Mouse (Mus musculus) spleen, adult 18-20 months (tissue): Measurements from ENCODE around the gene Tcp11l1.

Experiments used
- DNase-seq, 2 experiments: peaks; one replicate each; pipeline ENCODE4 v3.0.0; 2022; ENCODE audit warnings: mixed read lengths in 2 of 2

Gene Tcp11l1

GRCm38 (mm10) chr2:104710670-104711370, 1.1 kb downstream of the Tcp11l1 start:
- DNase-seq = no peak

DNA sequence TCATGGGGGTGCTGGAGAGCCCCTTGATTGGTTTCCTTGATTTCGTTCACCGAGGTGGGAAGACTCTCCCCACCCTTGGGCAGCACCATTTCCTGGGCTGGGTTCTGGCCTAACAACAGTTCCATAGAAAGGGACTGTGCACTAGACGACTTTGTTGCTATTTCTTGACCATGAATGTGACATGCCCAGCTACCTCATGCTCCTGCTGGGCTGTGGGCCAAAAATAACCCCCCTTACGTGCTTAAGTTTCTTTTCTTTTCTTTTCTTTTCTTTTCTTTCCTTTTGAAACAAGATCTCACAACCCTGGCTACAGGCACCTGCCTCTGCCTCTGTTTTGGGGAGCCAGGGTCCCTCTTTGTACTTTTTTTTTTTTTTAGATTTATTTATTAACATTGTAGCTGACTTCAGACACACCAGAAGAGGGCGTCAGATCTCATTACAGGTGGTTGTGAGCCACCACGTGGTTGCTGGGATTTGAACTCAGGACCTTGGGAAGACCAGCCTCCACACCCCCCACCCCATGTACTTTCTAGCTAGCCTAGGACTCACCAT, 2.1 kb downstream of the Tcp11l1 start:
- no peak for DNase-seq

DNA sequence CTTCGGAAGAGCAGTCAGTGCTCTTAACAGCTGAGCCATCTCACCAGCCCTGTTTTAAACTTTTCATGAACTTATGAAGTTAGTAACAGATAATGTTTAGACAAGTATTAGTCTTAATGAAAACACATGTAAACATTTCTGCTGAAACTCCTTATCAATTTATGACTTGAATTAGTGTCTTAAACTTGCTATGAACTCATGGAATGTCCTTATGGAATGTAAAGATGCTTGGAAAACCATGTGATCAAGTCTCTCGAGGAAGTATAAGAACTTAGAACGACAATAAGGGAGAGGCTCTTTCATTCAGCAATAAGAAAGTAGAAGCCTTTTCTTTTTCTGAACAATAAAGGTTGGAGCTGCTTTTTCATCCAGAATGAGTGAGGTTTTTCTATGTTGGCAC, 7.6 kb downstream of the Tcp11l1 start:
- DNase-seq = no peak

DNA sequence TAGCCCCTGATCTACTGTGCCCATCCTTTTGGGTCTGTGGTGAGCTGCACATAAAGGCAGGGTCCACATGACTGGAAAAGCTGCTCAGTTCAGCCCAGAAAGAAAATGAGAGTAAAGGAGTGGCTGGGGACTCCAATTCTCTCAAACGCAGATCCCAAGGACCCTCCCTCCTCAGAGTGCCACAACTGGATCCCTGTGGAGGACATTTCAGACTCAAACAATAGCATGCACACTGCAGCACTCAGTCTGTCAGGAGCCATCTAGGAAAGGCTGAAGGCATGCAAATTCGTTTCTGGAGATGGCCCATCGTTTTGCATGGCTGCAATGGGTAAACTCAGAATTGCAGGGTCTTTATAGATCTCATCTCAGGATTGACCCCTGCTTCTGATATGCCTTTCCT, 8.8 kb downstream of the Tcp11l1 start:
- no peak for DNase-seq

GRCm38 (mm10) chr2:104699659-104700058, 12.3 kb downstream of the Tcp11l1 start:
- no peak for DNase-seq

- no peak for DNase-seq
Observed at GRCm38 (mm10) chr2:104692551-104692950, 19.4 kb downstream of the Tcp11l1 start.

- no peak for DNase-seq
Observed at GRCm38 (mm10) chr2:104690720-104691119, 21.2 kb downstream of the Tcp11l1 start.

- no peak for DNase-seq
Observed at GRCm38 (mm10) chr2:104688724-104689123, 23.2 kb downstream of the Tcp11l1 start.

- no peak for DNase-seq
Observed at GRCm38 (mm10) chr2:104688321-104688720, 23.6 kb downstream of the Tcp11l1 start.

DNA sequence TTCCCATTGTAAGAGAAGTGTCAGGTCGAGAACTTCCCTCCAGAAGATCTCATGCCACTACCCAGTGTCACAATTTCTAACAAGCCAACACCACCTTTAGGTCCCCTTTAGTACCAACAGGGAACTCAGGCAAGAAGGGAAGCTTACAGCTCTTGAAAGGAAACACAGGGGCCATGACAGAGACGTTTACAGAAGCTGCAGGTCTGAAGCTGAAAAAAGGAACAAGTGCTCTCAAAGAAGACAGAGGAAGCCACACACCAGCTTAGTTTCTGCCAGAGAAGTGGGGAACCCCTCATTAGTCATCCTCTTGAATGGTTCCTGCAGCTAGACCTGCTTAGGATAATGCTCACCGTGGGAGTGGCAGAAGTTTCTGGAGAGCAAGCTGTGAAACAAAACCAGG, 24.7 kb downstream of the Tcp11l1 start:
- DNase-seq = no peak

DNA sequence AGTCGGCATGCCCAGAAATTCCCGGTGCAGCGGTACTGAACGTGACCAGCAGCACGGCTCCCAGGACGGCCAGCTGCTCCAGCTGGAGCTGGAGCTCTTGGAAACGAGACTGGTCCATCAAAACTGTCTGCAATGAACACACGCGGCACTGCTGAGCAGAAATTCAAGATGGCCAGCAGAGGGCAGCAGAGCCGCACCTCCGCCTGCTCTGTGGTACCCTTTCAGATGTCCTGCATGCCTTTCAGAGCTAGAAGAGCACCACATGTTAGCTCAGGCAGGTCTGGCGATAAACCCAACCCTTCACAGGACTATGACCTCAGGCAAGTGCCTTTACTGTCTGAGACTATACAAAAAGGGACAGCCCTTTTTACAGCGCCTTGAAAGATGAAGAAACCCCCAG, 26.6 kb downstream of the Tcp11l1 start:
- DNase-seq = peak; percentile 35 to 71

DNA sequence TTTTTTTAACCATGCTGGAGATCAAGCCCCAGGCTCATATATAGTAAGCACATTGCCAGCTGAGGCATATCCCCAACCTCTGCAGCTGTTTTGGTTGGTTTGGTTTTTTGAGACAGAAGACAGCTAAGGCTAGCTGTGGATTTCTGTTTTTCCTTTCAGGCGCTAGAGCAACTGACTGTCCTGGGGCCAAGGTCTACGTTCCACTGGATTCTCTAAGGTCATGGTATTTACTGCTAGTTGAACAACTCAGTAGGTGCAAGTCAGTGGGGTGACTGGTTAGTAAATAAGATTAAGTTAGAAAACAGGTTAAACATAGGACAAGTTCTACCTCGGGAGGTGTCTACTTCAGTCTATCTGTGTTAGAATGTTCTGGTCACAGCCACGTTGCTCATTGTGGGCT, 27.2 kb downstream of the Tcp11l1 start:
- DNase-seq = no peak

DNA sequence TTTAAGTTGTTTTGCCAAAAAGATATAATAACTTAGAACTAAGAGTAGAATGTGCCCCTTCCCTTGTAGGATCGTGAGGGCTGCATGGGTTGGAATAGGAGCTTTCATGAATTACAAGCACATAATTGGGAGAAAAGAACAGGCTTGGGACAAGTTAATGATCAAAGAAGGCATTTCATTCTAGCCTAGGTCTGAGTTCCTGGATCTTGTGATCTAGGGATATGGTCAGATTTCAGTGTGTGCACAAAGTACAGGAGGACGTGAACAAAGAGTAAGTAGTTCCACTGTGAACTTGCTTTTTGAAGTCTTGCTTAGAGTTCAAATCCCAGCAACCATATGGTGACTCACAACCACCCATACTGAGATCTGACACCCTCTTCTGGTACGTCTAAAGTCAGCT, 34.6 kb downstream of the Tcp11l1 start:
- no peak for DNase-seq

GRCm38 (mm10) chr2:104671724-104672123, 40.2 kb downstream of the Tcp11l1 start:
- DNase-seq = no peak

GRCm38 (mm10) chr2:104669122-104669804, 42.7 kb downstream of the Tcp11l1 start:
- DNase-seq = no peak

DNA sequence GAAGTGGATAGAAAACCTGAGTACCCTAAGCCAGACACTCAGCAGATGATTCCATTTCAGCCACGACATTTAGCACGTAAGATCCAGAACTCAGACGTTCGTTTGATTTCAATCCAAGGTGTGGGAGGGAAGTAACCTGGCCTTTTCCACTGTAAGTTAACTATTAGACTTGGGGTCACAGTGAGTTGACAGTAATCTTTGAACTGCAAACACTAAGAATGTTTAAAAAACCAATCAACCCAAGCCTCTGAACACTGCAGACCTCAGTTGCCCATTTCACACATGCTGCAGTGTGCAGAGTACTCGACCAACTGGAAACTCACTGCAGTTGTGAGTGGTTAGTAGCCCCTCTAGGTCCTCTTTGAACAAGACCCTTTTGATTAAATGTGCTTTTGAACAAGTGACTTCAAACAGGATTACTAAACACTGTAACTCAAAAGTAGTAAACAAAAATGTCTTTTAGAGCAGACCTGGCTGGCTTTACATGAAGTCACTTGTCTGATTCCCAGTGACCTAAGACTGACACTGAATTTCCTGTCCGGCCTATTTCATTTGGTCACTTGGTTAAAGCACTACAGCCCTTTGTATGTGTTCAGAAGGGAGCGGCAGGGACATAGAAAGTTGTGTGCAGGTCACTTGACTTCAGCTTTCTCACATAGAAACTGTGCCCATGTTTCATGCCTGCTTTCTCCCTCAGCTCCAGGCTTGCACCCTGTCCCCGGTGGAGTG, 48.4 kb downstream of the Tcp11l1 start:
- no peak for DNase-seq

- no peak for DNase-seq
Observed at GRCm38 (mm10) chr2:104658659-104659058, 53.3 kb downstream of the Tcp11l1 start.

DNA sequence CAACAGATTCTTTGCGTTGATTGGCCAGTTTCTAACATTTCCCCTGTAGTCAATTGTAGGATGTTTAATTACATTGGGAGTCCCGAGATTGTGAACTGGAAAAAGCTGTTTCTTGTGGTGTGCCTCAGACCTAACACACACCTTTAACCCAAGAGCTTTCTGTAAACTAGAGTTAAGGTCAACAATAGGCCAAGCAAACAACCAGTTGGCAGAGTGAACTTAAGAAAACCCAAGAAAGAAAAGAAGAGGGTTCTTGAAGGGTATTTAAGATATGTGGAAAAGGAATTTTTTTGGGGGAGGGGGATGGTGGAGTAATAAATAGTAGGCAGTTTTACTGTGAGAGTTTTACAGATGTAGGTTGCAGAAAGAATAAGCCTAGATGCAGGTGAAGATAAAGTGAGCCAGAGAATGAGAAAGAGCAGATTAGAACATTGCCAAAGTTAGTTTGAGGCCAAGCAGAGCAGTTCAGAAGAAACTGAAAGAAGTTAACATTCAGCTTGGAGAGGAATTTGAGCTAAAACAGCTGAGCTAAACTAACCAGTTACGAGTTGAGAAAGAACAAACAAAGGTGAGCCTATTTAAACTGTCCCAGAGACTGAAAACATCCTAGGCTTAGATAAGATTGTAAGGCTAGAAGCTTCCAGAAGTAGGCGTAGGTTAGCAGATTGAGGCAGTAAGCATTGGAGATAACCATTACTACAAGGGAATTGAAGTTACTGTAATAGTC, 95.8 kb downstream of the Tcp11l1 start:
- DNase-seq = no peak

- no peak for DNase-seq
Observed at GRCm38 (mm10) chr2:104614786-104615185, 97.2 kb downstream of the Tcp11l1 start.
